28 mouse cellular contexts compared by ENCODE assay signal in genomic region chr13:63757061-63757460, GRCm38 (mm10).
"Had no signal": no experiment of that assay in that cellular context is flagged by ENCODE, and none has a peak within 500 bp of the region (broad histone marks: within the 10 kb centered on the region; RNA-seq: fewer than 3 reads in every experiment).

No protein-coding gene starts in this region.

- H3K4me3 ChIP-seq: embryonic facial prominence, embryonic 10.5 days; embryonic facial prominence, embryonic 12.5 days; embryonic facial prominence, embryonic 13.5 days; embryonic facial prominence, embryonic 15.5 days; erythroblast, embryonic 14.5 days; forebrain, embryonic 10.5 days; forebrain, embryonic 12.5 days; forebrain, embryonic 13.5 days; forebrain, embryonic 15.5 days; gastrocnemius, adult 2 months; heart, adult 2 months had no signal

- ATAC-seq: forebrain, embryonic 13.5 days; forebrain, embryonic 14.5 days; forebrain, embryonic 15.5 days; forebrain, embryonic 16.5 days; forebrain, postnatal 0 days had no signal

- H3K9me3 ChIP-seq: embryonic facial prominence, embryonic 12.5 days; embryonic facial prominence, embryonic 15.5 days; forebrain, embryonic 13.5 days; forebrain, embryonic 15.5 days had no signal

- H3K4me1 ChIP-seq: embryonic facial prominence, embryonic 10.5 days; embryonic facial prominence, embryonic 12.5 days; embryonic facial prominence, embryonic 13.5 days; embryonic facial prominence, embryonic 15.5 days; forebrain, embryonic 10.5 days; forebrain, embryonic 12.5 days; forebrain, embryonic 13.5 days; forebrain, embryonic 15.5 days had no signal

- H3K9ac ChIP-seq: embryonic facial prominence, embryonic 12.5 days; embryonic facial prominence, embryonic 13.5 days; embryonic facial prominence, embryonic 15.5 days; forebrain, embryonic 12.5 days; forebrain, embryonic 13.5 days; forebrain, embryonic 15.5 days; forebrain, postnatal 0 days had no signal

- H3K27ac ChIP-seq: embryonic facial prominence, embryonic 10.5 days; embryonic facial prominence, embryonic 12.5 days; embryonic facial prominence, embryonic 13.5 days; embryonic facial prominence, embryonic 15.5 days; forebrain, embryonic 10.5 days; forebrain, embryonic 12.5 days; forebrain, embryonic 13.5 days; forebrain, embryonic 15.5 days; gastrocnemius, adult 2 months; heart, adult 2 months had no signal

- H3K27me3 ChIP-seq: embryonic facial prominence, embryonic 12.5 days; embryonic facial prominence, embryonic 13.5 days; embryonic facial prominence, embryonic 15.5 days; forebrain, embryonic 12.5 days; forebrain, embryonic 13.5 days; forebrain, embryonic 15.5 days had no signal

- H3K4me2 ChIP-seq: embryonic facial prominence, embryonic 12.5 days; embryonic facial prominence, embryonic 13.5 days; embryonic facial prominence, embryonic 15.5 days; forebrain, embryonic 12.5 days; forebrain, embryonic 13.5 days; forebrain, embryonic 15.5 days had no signal

- DNase-seq: cerebellum, adult 8-10 months; cerebellum, adult 9-10 months; cerebellum, adult 9-11 months; cerebellum, postnatal 10 days; cerebellum, postnatal 14 days; cerebellum, postnatal 25 days; cerebellum, postnatal 36 days; embryo, embryonic 11 days; forebrain, postnatal 0 days; gastrocnemius, adult 2 months; gastrocnemius, postnatal 10 days; gastrocnemius, postnatal 14 days; gastrocnemius, postnatal 25 days; gastrocnemius, postnatal 36 days; heart, adult 11 months; heart, adult 18-20 months; heart, adult 2 months had no signal

- H3K36me3 ChIP-seq: embryonic facial prominence, embryonic 10.5 days; embryonic facial prominence, embryonic 12.5 days; embryonic facial prominence, embryonic 13.5 days; embryonic facial prominence, embryonic 15.5 days; forebrain, embryonic 10.5 days; forebrain, embryonic 12.5 days; forebrain, embryonic 15.5 days had no signal
